Mouse (Mus musculus) heart, adult 2 months (tissue): Measurements from ENCODE around the gene Tnn.

Experiments used
- CTCF ChIP-seq: fragments of 200-600 bp; IDR thresholded peaks from 2 replicates; pipeline ENCODE4 v1.8.1; 2022; ENCODE audit warnings: antibody characterized with exemption, mild to moderate bottlenecking, moderate library complexity
- POLR2A ChIP-seq: fragments of 200-500 bp; IDR thresholded peaks from 2 replicates; pipeline ENCODE4 v1.6.1; 2011; ENCODE audit warnings: mild to moderate bottlenecking, low read depth, low read length, control low read depth; ENCODE audit not compliant: insufficient read depth

GRCm38 (mm10) chr1:160158190-160158589 is 4.8 kb upstream of the Tnn start:
- TF ChIP-seq CTCF (no peak), POLR2A (no peak)
